Mouse (Mus musculus) urinary bladder, postnatal 0 days (tissue): ENCODE results near the gene Mbd5. TPM values are rescaled to one million over a fixed set of nuclear protein-coding genes. Genes with fewer than 3 reads are reported as not detected.

Source experiments
- polyA plus RNA-seq: library from polyadenylated mRNA; unstranded; fragments of >200 nt; fragmentation: Nextera tagmentation; extraction: Ambion mirVana; gene quantifications from 2 replicates; pipeline ENCODE4 v1.2.1, GENCODE M21; 2015

The Mbd5 gene
- polyA plus RNA-seq: 12.3 and 14.8 TPM in 2 replicates

DNA sequence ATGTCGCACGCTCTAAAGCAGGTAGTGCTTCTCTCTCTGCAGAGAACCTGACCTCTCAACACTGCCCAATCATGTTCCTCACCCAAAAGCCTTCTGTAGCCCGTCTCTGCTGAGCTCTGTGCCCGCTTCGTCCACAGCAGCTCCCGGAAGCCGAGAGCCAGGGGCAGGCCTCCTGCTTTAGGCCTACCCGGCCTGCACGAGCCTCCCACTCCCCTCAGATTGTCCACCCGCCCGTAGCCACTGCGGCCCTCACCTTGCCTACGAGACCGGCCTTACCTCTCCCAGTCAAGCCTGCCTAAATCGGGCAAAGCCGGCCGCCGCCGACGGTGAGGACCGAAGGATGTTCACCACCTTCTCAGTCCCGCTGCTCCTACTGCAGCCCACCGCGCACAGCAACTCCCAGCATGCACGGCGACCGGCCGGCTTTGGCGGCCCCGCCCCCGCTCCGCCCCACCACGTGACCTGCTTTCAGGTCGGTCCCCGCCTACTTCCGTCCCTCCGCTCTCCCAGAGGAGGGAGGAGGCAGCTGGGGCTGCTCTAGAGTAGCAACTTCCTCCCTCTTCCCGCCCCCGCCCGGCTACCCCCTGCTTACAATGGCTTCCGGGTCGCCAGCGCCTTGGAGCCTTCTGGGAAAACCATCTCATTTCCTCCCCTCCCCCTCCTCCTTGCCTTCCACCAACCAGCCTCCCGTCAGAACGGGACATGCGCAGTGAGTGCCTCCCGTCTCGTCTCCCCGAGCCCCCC is at the start of gene Mbd5:
Mbd5 (plus strand) TSS at position 668 of the 744 bp plus-strand sequence.

GRCm38 (mm10) chr2:48950252-48950315 is 776 bp downstream of the Mbd5 start, which contains the start of gene Orc4:
Orc4 (minus strand) TSS chr2:48950277.

Other genes starting within 250 kb of the Mbd5 start
- 5.7 and 6.3 TPM in 2 replicates for gene Acvr2a, start 135.4 kb upstream of the Mbd5 start, polyA plus RNA-seq
- gene Orc4, start 769 bp downstream of the Mbd5 start, polyA plus RNA-seq: 74.6 and 83.8 TPM in 2 replicates